17 mouse cellular contexts compared by ENCODE assay signal in genomic region chr19:25486561-25486960, GRCm38 (mm10). TPM values are rescaled to one million over a fixed set of nuclear protein-coding genes. Genes with fewer than 3 reads are reported as not detected.
DNase-seq lines count a peak whose midpoint lies in the region; ATAC-seq and TF ChIP-seq lines count a peak whose summit lies in the region.
"Had no signal": no experiment of that assay in that cellular context is flagged by ENCODE, and none has a peak within 500 bp of the region (broad histone marks: within the 10 kb centered on the region; RNA-seq: fewer than 3 reads in every experiment).

No protein-coding gene starts in this region.

- H3K9me3 ChIP-seq in hindbrain, embryonic 11.5 days (ENCODE audit: control insufficient read depth, low read length), result no peaks in the 10 kb centered on the region
- H3K9me3 ChIP-seq in hindbrain, embryonic 16.5 days (ENCODE audit: control insufficient read depth, low read length), result no peaks in the 10 kb centered on the region
- H3K9me3 ChIP-seq in ES-Bruce4 (replicated peaks; ENCODE audit: control insufficient read depth, insufficient read depth, low read length, poor library complexity, severe bottlenecking), result no peaks in the 10 kb centered on the region; the same call in 1 of the 2 replicates
- H3K9me3 ChIP-seq in embryonic facial prominence, embryonic 13.5 days, result no peaks in the 10 kb centered on the region

- H3K27ac ChIP-seq in hindbrain, embryonic 11.5 days (ENCODE audit: low read depth, low read length), result no peak overlapping the region
- H3K27ac ChIP-seq in hindbrain, embryonic 16.5 days (ENCODE audit: low read depth, low read length), result no peak overlapping the region
- peak overlapping the region; percentile 100 for H3K27ac ChIP-seq in ES-Bruce4 (ENCODE audit: insufficient read depth, low read length)
- H3K27ac ChIP-seq in embryonic facial prominence, embryonic 13.5 days, result no peak overlapping the region

- H3K4me1 ChIP-seq in hindbrain, embryonic 11.5 days (replicated peaks; ENCODE audit: control insufficient read depth, insufficient read depth, low read length), result no peaks in the 10 kb centered on the region
- no peaks in the 10 kb centered on the region for H3K4me1 ChIP-seq in hindbrain, embryonic 16.5 days (ENCODE audit: control insufficient read depth, insufficient read depth, low read depth, low read length)
- peaks cover 2% of the 10 kb centered on the region for H3K4me1 ChIP-seq in ES-Bruce4 (ENCODE audit: control insufficient read depth, insufficient read depth, low read length)
- H3K4me1 ChIP-seq in embryonic facial prominence, embryonic 13.5 days, result peaks cover 12% of the 10 kb centered on the region

- TF ChIP-seq CTCF in ES-Bruce4 (IDR thresholded peaks at IDR 0.05; ENCODE audit: low read depth, low read length), result no peak

- WGBS in hindbrain, embryonic 11.5 days, result 16% methylated on average over 14 of the region's 14 CpGs
- 23% methylated on average over 14 of the region's 14 CpGs for WGBS in hindbrain, embryonic 16.5 days
- 11% methylated on average over 14 of the region's 14 CpGs for WGBS in embryonic facial prominence, embryonic 13.5 days

- peak; percentile 100 for TF ChIP-seq EP300 in ES-Bruce4 (IDR thresholded peaks at IDR 0.05; ENCODE audit: insufficient read depth, low read depth, low read length)

- H3K27me3 ChIP-seq in hindbrain, embryonic 11.5 days (ENCODE audit: control insufficient read depth, insufficient read depth, low read length), result peaks cover 3% of the 10 kb centered on the region; the same call in 1 of the 2 replicates
- peaks cover 7% of the 10 kb centered on the region; the same call in 1 of the 2 replicates for H3K27me3 ChIP-seq in hindbrain, embryonic 16.5 days (replicated peaks; ENCODE audit: control insufficient read depth, insufficient read depth, low read length)
- H3K27me3 ChIP-seq in ES-Bruce4 (ENCODE audit: control insufficient read depth, insufficient read depth, low read length, poor library complexity, severe bottlenecking), result no peaks in the 10 kb centered on the region
- peaks cover 27% of the 10 kb centered on the region for H3K27me3 ChIP-seq in embryonic facial prominence, embryonic 13.5 days

- no peak overlapping the region for H3K9ac ChIP-seq in hindbrain, embryonic 11.5 days (ENCODE audit: low read depth, low read length)
- no peak overlapping the region for H3K9ac ChIP-seq in hindbrain, embryonic 16.5 days (ENCODE audit: low read depth, low read length)
- H3K9ac ChIP-seq in ES-Bruce4 (ENCODE audit: low read depth, poor library complexity, severe bottlenecking), result peak overlapping the region; percentile 64
- H3K9ac ChIP-seq in embryonic facial prominence, embryonic 13.5 days, result no peak overlapping the region

- H3K36me3 ChIP-seq in hindbrain, embryonic 11.5 days (ENCODE audit: control insufficient read depth, insufficient read depth, low read length), result no peaks in the 10 kb centered on the region
- no peaks in the 10 kb centered on the region for H3K36me3 ChIP-seq in hindbrain, embryonic 16.5 days (ENCODE audit: control insufficient read depth, insufficient read depth, low read length)
- H3K36me3 ChIP-seq in ES-Bruce4 (ENCODE audit: control insufficient read depth, insufficient read depth, low read length, poor library complexity, severe bottlenecking), result no peaks in the 10 kb centered on the region
- no peaks in the 10 kb centered on the region for H3K36me3 ChIP-seq in embryonic facial prominence, embryonic 13.5 days

- no peak for ATAC-seq in hindbrain, embryonic 11.5 days (ENCODE audit: low FRiP score)
- no peak for ATAC-seq in hindbrain, embryonic 16.5 days
- no peak for ATAC-seq in embryonic facial prominence, embryonic 13.5 days (ENCODE audit: insufficient number of reproducible peaks, insufficient read depth, low FRiP score, low TSS enrichment, low read depth)
- ATAC-seq: inflammation-experienced regulatory T-cells, adult 6 months had no signal

- DNase-seq in adrenal gland, postnatal 14 days, result peak; percentile 39
- no peak for DNase-seq in adrenal gland, postnatal 25 days
- DNase-seq in hindbrain, embryonic 11.5 days (ENCODE audit: low spot score), result peak; percentile 28
- no peak for DNase-seq in Muller cell, postnatal 12 days (ENCODE audit: inconsistent ontology term)
- DNase-seq in layer of hippocampus, adult 9-11 months, result no peak
- DNase-seq: cerebellum, adult 9-10 months; lung, postnatal 36 days; thymus, adult 18-20 months had no signal

- H3K4me2 ChIP-seq in hindbrain, embryonic 11.5 days (replicated peaks; ENCODE audit: low read depth, low read length), result no peak overlapping the region
- no peak overlapping the region for H3K4me2 ChIP-seq in hindbrain, embryonic 16.5 days (ENCODE audit: low read length)
- H3K4me2 ChIP-seq in embryonic facial prominence, embryonic 13.5 days, result peak overlapping the region; percentile 45

- no peak for TF ChIP-seq POLR2A in ES-Bruce4 (IDR thresholded peaks at IDR 0.05; ENCODE audit: insufficient read depth, low read length)

- no peak overlapping the region for H3K4me3 ChIP-seq in hindbrain, embryonic 11.5 days (ENCODE audit: low read depth, low read length)
- no peak overlapping the region for H3K4me3 ChIP-seq in hindbrain, embryonic 16.5 days (ENCODE audit: low read length)
- H3K4me3 ChIP-seq in ES-Bruce4 (ENCODE audit: low read depth, low read length), result peak overlapping the region; percentile 89
- H3K4me3 ChIP-seq in embryonic facial prominence, embryonic 13.5 days, result peak overlapping the region; percentile 12; the same call in 1 of the 2 replicates
- H3K4me3 ChIP-seq: erythroblast, embryonic 14.5 days had no signal

RNA-seq across cellular contexts. Expression of gene Dmrt1, which starts 18.9 kb away (rescaled TPM):
- not detected in 2 replicates for total RNA-seq in adrenal gland, postnatal 14 days (2021)
- not detected in 2 replicates for total RNA-seq in adrenal gland, postnatal 25 days (2021)
- polyA plus RNA-seq in hindbrain, embryonic 11.5 days (2014; fragmentation: Nextera tagmentation; extraction: Ambion mirVana), result 0.06 and 0.15 TPM in 2 replicates
- not detected in 2 replicates for polyA plus RNA-seq in hindbrain, embryonic 16.5 days (2015; fragmentation: Nextera tagmentation; extraction: Ambion mirVana)
- polyA plus RNA-seq in ES-Bruce4 (2011; ENCODE audit: insufficient read depth, insufficient read length, low read depth, missing spikeins), result 11.7 and 15.1 TPM in 2 replicates
- 0.20 and 0.36 TPM in 2 replicates for polyA plus RNA-seq in embryonic facial prominence, embryonic 13.5 days (2015; fragmentation: Nextera tagmentation; extraction: Ambion mirVana)
- total RNA-seq: layer of hippocampus, postnatal 10 days; liver, adult 2 months; midbrain, postnatal 0 days had no signal
- polyA plus RNA-seq: erythroblast, embryonic 14.5 days; inflammation-experienced regulatory T-cells, adult 6 months; liver, adult 2 months; midbrain, postnatal 0 days; small intestine, adult 2 months had no signal

Comparison
In these comparisons a context has a peak if more than half of its experiments do, and no peak if none do; other contexts are left out.
1. DNase-seq: peak in adrenal gland, postnatal 14 days (single experiment) and hindbrain, embryonic 11.5 days (single experiment); none in adrenal gland, postnatal 25 days (single experiment), Muller cell, postnatal 12 days (single experiment) and layer of hippocampus, adult 9-11 months (single experiment).
2. H3K4me3 ChIP-seq: peak in ES-Bruce4 (single experiment) and embryonic facial prominence, embryonic 13.5 days (single experiment); none in hindbrain, embryonic 11.5 days (single experiment) and hindbrain, embryonic 16.5 days (single experiment).